Mouse (Mus musculus) megakaryocyte-erythroid progenitor cell, adult 5-6 weeks (primary cell): ENCODE measurements around the gene Plekhg4. TPM values are rescaled to one million over a fixed set of nuclear protein-coding genes. Genes with fewer than 3 reads are reported as not detected.

ENCODE experiments used
- ATAC-seq: replicated peaks from 2 replicates; pipeline ENCODE4 v1.8.0; 2016; ENCODE audit warnings: mild to moderate bottlenecking, inconsistent platforms; ENCODE audit not compliant: severe bottlenecking, poor library complexity, low FRiP score, low TSS enrichment
- total RNA-seq, 2 experiments: library from RNA; stranded (forward) in 1 of 2; stranded (reverse) in 1 of 2; fragments of 200-1000, 215-1000 nt in 1 of 2; fragments of >200 nt in 1 of 2; fragmentation: Nextera tagmentation in 1 of 2; gene quantifications; 2 replicates each; pipeline ENCODE4 v1.2.3; 2014 to 2017

The Plekhg4 gene
- total RNA-seq (2014; fragmentation: Nextera tagmentation) (not detected in 2 replicates), total RNA-seq (2017) (not detected in 2 replicates)

- no peak for ATAC-seq
Measured at GRCm38 (mm10) chr8:105373032-105373431, at the start of gene Plekhg4. Plekhg4 (plus strand) TSS chr8:105373274.

- peak; percentile 5; the same call in 1 of the 2 replicates for ATAC-seq
Measured at GRCm38 (mm10) chr8:105325641-105326093, 47.4 kb upstream of the Plekhg4 start.

GRCm38 (mm10) chr8:105326141-105326672 is 46.9 kb upstream of the Plekhg4 start, which contains the start of the genes Lrrc29 and Tmem208:
Lrrc29 (minus strand) TSS chr8:105326278.
Tmem208 (plus strand) TSS chr8:105326354.
- peak; percentile 86 for ATAC-seq

GRCm38 (mm10) chr8:105326968-105327367 is 46.1 kb upstream of the Plekhg4 start:
- no peak for ATAC-seq

- ATAC-seq = no peak
Measured at GRCm38 (mm10) chr8:105330325-105330724, 42.7 kb upstream of the Plekhg4 start.

- no peak for ATAC-seq
Measured at GRCm38 (mm10) chr8:105331469-105331868, 41.6 kb upstream of the Plekhg4 start.

GRCm38 (mm10) chr8:105331931-105332330 is 41.1 kb upstream of the Plekhg4 start:
- no peak for ATAC-seq

DNA sequence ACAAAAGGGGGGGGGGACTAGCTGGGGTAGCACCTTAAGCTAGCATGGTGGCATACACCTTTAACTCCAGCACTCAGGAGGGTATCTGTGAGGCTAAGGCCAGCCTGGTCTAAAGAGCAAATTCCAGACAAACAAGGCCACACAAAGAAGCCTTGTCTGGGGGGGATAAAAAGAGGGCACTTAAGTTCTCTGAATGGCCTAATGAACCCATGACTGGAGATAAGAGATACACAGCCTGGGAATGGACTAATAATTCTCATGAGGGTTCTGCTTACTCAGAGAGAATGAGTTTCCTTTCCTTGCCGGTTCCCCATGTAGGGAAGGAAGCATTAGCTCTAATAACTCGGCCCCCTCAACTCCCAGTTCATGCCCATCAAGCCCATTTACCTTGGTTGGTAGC is 40.6 kb upstream of the Plekhg4 start:
- ATAC-seq = no peak

GRCm38 (mm10) chr8:105336373-105337130 is 36.5 kb upstream of the Plekhg4 start:
- no peak for ATAC-seq

DNA sequence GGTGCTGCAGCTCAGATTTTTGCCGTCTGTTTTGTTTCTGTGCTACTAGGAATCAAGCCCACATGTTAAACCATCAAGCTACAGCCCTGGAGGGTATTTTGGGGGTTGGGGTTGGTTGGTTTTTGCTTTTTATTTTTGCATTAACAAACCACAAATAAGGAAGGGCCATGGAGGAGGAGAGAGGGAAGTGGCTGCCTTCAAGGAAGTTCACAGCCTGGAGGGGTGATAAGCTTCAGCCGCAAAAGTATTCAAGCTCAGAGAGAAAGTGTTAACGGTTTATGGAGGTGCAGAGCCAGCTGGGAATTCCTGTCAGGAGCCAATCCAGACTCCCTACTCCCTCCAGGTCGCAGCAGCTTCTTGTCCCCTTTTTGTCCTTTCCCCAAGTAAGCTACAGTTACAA is 34.1 kb upstream of the Plekhg4 start:
- ATAC-seq = no peak

DNA sequence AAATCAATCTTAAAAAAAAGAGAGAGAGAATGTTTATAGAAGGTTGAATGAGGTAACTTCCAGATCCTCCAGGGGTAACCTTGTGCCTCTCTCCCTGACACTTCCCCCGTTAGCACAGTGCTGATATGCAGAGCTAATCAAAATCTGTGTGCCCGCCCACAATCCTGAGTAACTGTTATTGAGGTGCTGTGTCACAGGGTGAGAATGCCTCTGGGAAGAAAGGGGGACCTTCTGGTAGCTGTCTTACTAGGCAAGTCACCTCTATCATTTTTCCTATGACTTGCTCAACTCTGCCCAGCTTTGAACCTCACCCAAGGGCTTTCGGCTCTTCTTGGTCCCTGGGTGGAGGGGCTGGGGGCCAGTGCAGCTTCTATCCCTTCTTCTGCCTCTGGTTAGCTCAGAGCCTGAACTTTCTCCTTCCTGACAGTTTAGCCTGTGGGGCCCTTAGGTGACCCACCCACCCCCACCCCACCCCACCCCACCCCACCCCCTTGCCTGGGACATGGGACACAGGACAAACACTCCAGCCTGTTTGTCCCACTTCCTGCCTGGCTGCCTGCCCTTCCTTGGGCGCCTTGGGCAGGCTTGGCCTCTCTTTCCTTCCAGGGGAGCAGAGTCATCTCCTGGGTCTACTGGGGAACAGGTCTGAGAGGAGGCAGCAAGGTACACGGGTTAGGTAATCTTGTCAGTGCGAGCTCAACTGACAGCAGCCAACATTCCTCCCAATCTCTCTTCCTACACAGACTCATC is 33.0 kb upstream of the Plekhg4 start:
- peak; percentile 60 for ATAC-seq

- ATAC-seq = no peak
Measured at GRCm38 (mm10) chr8:105341399-105341798, 31.7 kb upstream of the Plekhg4 start.

DNA sequence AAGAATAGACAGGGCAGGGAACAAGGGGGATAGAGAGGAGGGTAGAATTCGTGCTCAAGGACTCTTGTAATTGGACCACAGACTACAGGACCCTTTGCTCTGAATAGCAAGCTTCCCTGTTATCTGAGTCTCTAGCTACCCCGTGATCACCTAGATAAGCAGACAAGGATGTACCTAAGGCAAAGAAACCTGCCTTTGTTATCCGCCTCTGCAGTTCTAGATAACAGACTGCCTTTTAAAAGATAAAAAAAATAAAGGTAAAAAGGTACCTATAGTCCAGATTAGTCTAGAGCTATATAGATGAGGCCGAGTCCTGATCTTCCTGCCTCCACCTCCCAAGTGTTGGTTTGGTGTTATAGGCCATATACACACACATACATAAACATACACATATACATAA is 30.3 kb upstream of the Plekhg4 start:
- ATAC-seq = no peak

DNA sequence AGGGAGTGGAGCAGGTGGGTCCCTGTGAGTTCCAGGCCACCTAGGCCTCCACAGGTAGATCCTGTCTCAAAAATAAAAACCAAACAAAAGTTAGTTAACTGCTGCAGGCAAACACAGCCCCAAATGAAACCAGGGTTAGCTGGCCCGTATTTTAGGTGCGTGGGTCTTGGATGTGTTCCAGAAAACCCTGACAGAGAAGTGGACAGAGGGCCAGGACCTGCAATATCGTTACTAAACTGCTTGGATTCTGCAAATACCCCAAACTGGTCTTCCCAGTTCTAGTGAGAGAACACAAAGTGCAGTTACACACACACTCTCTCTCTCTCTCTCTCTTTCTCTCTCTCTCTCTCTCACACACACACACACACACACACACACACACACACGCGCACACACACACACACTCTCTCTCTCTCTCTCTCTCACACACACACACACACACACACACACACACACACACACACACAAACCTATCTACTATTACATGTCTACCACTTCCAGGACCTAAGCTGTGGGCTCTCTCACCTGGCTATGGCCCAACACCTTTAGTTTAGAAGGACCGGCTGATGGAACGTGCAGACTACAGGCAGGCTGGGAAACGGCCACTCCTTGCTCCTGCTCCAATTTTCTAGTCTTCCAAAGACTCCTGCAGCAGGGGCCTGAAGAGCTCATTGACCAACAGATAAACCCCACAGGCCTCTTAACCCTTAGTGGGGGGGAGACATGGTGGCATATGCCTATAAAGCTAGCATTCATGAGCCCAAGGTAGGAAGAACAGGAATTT is 29.1 kb upstream of the Plekhg4 start:
- ATAC-seq = no peak

GRCm38 (mm10) chr8:105345061-105345975 is 27.8 kb upstream of the Plekhg4 start:
- no peak for ATAC-seq

DNA sequence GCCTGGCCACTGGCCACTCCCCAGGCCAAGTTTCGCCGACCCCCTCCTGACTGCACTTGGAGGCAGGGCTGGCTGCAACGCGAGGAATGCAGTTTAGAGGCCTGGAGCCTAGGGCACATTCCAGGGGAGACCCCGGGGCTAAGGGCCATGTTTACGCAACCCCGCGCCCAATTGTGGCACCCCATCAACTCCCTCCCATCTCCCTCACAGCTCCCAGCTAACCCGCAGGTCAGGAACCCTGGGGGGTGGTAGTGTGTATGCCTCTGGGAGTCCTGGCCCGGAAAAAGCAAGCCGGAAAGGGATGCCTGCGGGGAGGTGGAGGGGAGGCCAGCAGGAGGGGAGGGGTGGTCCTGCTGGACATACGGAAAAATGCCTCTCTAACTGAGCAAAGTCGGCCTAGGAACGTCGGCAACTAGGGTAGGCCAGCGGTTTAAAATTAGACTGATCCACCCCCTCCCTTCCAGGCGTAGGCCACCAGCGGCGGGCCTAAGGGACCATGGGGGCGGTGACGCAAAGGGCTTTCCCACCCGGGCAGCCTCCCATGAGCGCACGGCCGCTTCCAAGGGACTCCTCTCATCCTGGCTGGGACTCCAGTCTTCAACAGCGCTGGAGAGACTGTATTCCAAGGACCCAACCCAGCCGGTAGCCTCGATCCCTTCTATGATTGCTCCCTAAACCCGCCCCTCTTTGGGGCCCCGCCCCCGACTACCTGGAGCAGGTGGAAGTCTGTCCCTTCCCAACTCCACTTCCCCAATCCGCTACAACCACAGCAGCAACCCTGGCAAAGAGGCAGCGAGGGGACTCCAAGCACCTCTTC is 26.3 kb upstream of the Plekhg4 start:
- ATAC-seq = no peak

GRCm38 (mm10) chr8:105347428-105348221 is 25.4 kb upstream of the Plekhg4 start, which contains the start of gene Fhod1:
Fhod1 (minus strand) TSS chr8:105347953.
- ATAC-seq = peak; percentile 94
